Mouse (Mus musculus) Muller cell, postnatal 12 days (primary cell): ENCODE data around the gene Vmn2r100.

Source experiments
- DNase-seq: peaks from one replicate; pipeline ENCODE4 v3.0.0-alpha.2; 2015; ENCODE audit errors: inconsistent ontology term

Vmn2r100 gene

GRCm38 (mm10) chr17:19504432-19504831, at the start of gene Vmn2r100:
Vmn2r100 (plus strand) TSS chr17:19504732.
- DNase-seq, result no peak

- DNase-seq, result no peak
These were observed 21.7 kb upstream of the Vmn2r100 start for GRCm38 (mm10) chr17:19482866-19483265.

GRCm38 (mm10) chr17:19576927-19577326, 72.4 kb downstream of the Vmn2r100 start, which contains the start of gene Vmn2r101:
Vmn2r101 (plus strand) TSS chr17:19577227.
- no peak for DNase-seq
